Mouse (Mus musculus): ENCODE measurements at regions not wholly inside any gene's neighbourhood (a gene's known extent, or its start where the extent isn't known, plus 50 kb on each side); places are given as distances from the start of the nearest gene placed in this dataset.

DNA sequence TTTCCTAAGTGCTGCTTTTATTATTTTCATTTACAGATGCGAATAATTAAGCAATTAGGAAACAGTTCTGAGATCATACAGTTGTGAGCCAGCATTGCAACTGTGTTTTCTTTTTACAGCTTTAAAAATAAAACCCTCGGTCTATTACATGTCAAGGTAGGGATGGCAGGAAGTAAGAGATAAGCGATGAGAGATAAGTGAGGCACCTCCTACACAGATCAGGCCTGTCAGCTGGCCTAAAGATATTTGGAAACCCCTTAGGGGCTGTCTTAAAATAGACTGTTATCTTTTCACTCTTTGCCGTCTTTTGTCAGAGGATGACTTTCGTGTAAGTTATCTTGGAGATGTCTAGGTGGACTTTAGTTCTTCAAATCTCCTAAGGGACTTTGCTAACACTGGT is 53.5 kb upstream of the Agbl1 start:
- TF ChIP-seq POLR2A (IDR thresholded peaks at IDR 0.05; ENCODE audit: low read depth, low read length) (no peak), CTCF (conservative IDR thresholded peaks at IDR 0.05; ENCODE audit: insufficient read depth, insufficient read length, low read depth, low read length) (no peak)
- Histone ChIP-seq H3K36me3 (ENCODE audit: control insufficient read depth, insufficient read depth, low read length) (no peaks in the 10 kb centered on the region), H3K27ac (ENCODE audit: insufficient read depth, low read depth, low read length) (no peak overlapping the region), H3K4me1 (ENCODE audit: control insufficient read depth, insufficient read depth, low read length) (no peaks in the 10 kb centered on the region; the same call in 1 of the 2 replicates), H3K27me3 (replicated peaks; ENCODE audit: control insufficient read depth, insufficient read depth, low read length) (no peaks in the 10 kb centered on the region), H3K4me3 (ENCODE audit: insufficient read depth, low read depth, low read length) (no peak overlapping the region)
- WGBS = 42% methylated on average over 5 of the region's 5 CpGs
- no peak for DNase-seq

DNA sequence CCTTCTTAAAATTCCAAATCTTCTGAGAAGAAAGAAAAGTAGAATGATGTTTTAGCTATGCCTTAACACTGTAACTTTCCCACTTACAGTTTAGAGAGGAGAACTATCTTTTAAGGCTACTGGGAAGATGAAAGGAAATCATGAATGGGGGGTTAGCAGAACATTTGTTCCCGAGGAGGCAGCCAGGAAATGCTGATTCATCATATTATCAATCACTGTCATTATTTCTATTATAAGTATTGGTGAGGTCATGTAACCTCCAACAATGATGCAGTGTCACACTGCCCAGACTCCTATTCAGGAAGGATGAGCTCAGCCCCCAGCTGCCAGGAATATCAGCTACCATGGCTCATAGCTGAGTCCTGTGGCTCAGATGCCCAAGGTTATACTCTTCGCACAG is 52.3 kb upstream of the Agbl1 start:
- no peak for TF ChIP-seq POLR2A (IDR thresholded peaks at IDR 0.05; ENCODE audit: low read depth, low read length)
- TF ChIP-seq CTCF (conservative IDR thresholded peaks at IDR 0.05; ENCODE audit: insufficient read depth, insufficient read length, low read depth, low read length) = no peak
- H3K4me3 ChIP-seq (ENCODE audit: insufficient read depth, low read depth, low read length) = no peak overlapping the region
- no peaks in the 10 kb centered on the region for H3K36me3 ChIP-seq (ENCODE audit: control insufficient read depth, insufficient read depth, low read length)
- no peak overlapping the region for H3K27ac ChIP-seq (ENCODE audit: insufficient read depth, low read depth, low read length)
- H3K27me3 ChIP-seq (replicated peaks; ENCODE audit: control insufficient read depth, insufficient read depth, low read length) = no peaks in the 10 kb centered on the region
- no peaks in the 10 kb centered on the region; the same call in 1 of the 2 replicates for H3K4me1 ChIP-seq (ENCODE audit: control insufficient read depth, insufficient read depth, low read length)
- DNase-seq = no peak
- WGBS = 60% methylated on average over 2 of the region's 2 CpGs

All from kidney, adult 2 months (tissue).